Mouse (Mus musculus) myocyte (in vitro differentiated cells): ENCODE data around the gene Trim27.

ENCODE experiments used
- E2F4 ChIP-seq: IDR thresholded peaks from one replicate; pipeline ENCODE4 v1.6.1; 2011; ENCODE audit warnings: mild to moderate bottlenecking, control low read depth, moderate library complexity; ENCODE audit not compliant: insufficient read depth
- MAX ChIP-seq: IDR thresholded peaks from one replicate; pipeline ENCODE4 v1.6.1; 2011; ENCODE audit warnings: low read depth, mild to moderate bottlenecking, control low read depth
- MYOG ChIP-seq, 3 experiments: IDR thresholded peaks; one replicate each; pipeline ENCODE4 v1.6.1; 2011; ENCODE audit warnings: control low read depth in 2 of 3, low read depth in 2 of 3, mild to moderate bottlenecking in 2 of 3; ENCODE audit not compliant: insufficient read length in 2 of 3, control insufficient read depth in 1 of 3, insufficient read depth in 1 of 3
- POLR2A ChIP-seq: IDR thresholded peaks from one replicate; pipeline ENCODE4 v1.6.1; 2011; ENCODE audit warnings: low read depth, mild to moderate bottlenecking, control low read depth, moderate library complexity; ENCODE audit not compliant: insufficient read length
- POLR2AphosphoS2 ChIP-seq: IDR thresholded peaks from one replicate; pipeline ENCODE4 v1.6.1; 2011; ENCODE audit warnings: low read depth, control low read depth; ENCODE audit not compliant: insufficient read length
- USF1 ChIP-seq: IDR thresholded peaks from one replicate; pipeline ENCODE4 v1.6.1; 2011; ENCODE audit warnings: low read depth, mild to moderate bottlenecking, control low read depth, moderate library complexity

GRCm38 (mm10) chr13:21170431-21171155 is 8.7 kb upstream of the Trim27 start:
- TF ChIP-seq E2F4 (no peak), POLR2A (no peak), MAX (no peak), POLR2AphosphoS2 (no peak), MYOG (IDR thresholded peaks at IDR 0.05; ENCODE audit: control insufficient read depth in 1 of 3, insufficient read depth in 1 of 3, insufficient read length in 2 of 3, low read depth in 2 of 3) (no peak), USF1 (no peak)
